Mouse (Mus musculus): ENCODE data around the gene Cntrob. TPM values are rescaled to one million over a fixed set of nuclear protein-coding genes. Genes with fewer than 3 reads are reported as not detected.

Gene Cntrob
- total and polyA plus RNA-seq, 2 experiments from 2014 or later: 13.0 to 35.7 TPM

DNA sequence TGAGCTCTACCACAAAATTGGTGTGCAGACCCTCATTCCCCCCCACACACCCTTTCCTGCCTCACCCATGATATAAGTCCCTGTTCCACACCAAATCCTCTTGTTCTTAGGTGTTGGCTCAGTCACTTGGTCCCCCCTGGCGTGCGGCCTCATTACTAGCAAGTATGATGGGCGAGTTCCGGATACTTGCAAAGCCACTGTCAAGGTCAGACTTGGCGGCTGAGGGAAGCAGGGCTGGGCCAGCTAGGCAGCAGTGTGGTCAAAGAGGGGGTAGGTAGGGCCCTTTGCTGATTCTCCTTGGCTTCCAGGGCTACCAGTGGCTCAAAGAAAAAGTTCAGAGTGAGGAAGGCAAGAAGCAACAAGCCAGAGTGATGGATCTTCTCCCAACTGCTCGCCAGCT, 7.6 kb upstream of the Cntrob start:
- Histone ChIP-seq H3K27me3 (ENCODE audit: insufficient read depth, low read length) (no peaks in the 10 kb centered on the region), H3K4me2 (ENCODE audit: low read depth) (peak overlapping the region; percentile 64; the same call in 1 of the 2 replicates), H3K4me3 (ENCODE audit: low read depth, low read length) (no peak overlapping the region), H3K4me1 (ENCODE audit: insufficient read depth) (peaks cover 11% of the 10 kb centered on the region), H3K36me3 (ENCODE audit: insufficient read depth) (no peaks in the 10 kb centered on the region), H3K9ac (no peak overlapping the region), H3K9me3 (ENCODE audit: low read length) (no peaks in the 10 kb centered on the region), H3K27ac (ENCODE audit: low read depth, low read length) (no peak overlapping the region)
- 91% methylated on average over 6 of the region's 6 CpGs for WGBS
- ATAC-seq (no peak), DNase-seq (no peak)
- TF ChIP-seq CTCF (IDR thresholded peaks at IDR 0.05; ENCODE audit: low read depth): no peak

DNA sequence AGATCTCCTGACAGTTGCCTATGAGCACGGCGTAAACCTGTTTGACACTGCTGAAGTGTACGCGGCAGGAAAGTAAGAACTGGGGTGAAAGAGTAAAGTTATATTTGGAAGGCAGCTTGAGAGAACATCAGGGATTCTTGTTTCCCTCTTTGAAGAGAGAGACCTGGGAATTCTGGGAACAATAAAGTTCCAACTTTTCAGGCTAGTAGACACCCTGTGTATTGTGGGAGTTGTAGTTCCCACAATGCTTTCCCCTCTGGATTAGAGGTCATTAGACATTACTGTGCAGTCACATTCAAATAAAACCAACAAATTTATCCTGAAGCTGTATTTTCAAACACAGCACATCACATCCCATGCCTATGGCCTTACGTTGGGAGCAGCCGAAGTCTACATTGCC, 4.9 kb upstream of the Cntrob start:
- Histone ChIP-seq H3K27me3 (ENCODE audit: insufficient read depth, low read length) (no peaks in the 10 kb centered on the region), H3K9me3 (ENCODE audit: low read length) (no peaks in the 10 kb centered on the region), H3K36me3 (ENCODE audit: insufficient read depth) (no peaks in the 10 kb centered on the region), H3K27ac (ENCODE audit: low read depth, low read length) (no peak overlapping the region), H3K4me3 (ENCODE audit: low read depth, low read length) (no peak overlapping the region), H3K4me1 (ENCODE audit: insufficient read depth) (peaks cover 20% of the 10 kb centered on the region), H3K9ac (no peak overlapping the region), H3K4me2 (ENCODE audit: low read depth) (no peak overlapping the region)
- DNase-seq (no peak), ATAC-seq (no peak)
- 85% methylated on average over 6 of the region's 6 CpGs for WGBS
- no peak for TF ChIP-seq CTCF (IDR thresholded peaks at IDR 0.05; ENCODE audit: low read depth)

DNA sequence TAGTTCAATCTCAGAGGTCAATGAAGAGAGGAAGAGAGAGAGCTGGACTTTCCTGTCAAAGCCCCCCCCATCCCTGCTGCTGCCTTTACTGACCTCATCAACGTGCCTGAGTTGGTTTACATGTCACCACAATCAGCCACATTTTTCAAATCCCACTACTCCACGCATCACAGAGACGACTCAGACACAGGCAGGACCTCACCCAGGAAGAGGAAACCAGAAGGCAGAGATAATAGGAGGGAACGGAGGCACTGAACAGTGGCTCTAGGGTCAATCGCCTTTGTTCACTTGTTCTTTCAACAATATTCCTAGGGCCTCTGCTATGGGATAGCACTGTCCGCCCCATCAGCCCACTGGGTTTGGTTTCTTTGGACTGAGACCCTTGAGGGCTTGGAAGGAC, 4.1 kb upstream of the Cntrob start:
- Histone ChIP-seq H3K9me3 (ENCODE audit: low read length) (no peaks in the 10 kb centered on the region), H3K27me3 (ENCODE audit: insufficient read depth, low read length) (no peaks in the 10 kb centered on the region), H3K9ac (no peak overlapping the region), H3K27ac (ENCODE audit: low read depth, low read length) (no peak overlapping the region), H3K36me3 (ENCODE audit: insufficient read depth) (no peaks in the 10 kb centered on the region), H3K4me1 (ENCODE audit: insufficient read depth) (peaks cover 25% of the 10 kb centered on the region), H3K4me2 (ENCODE audit: low read depth) (no peak overlapping the region), H3K4me3 (ENCODE audit: low read depth, low read length) (no peak overlapping the region)
- ATAC-seq (no peak), DNase-seq (no peak)
- 62% methylated on average over 6 of the region's 6 CpGs for WGBS
- TF ChIP-seq CTCF (IDR thresholded peaks at IDR 0.05; ENCODE audit: low read depth): no peak

DNA sequence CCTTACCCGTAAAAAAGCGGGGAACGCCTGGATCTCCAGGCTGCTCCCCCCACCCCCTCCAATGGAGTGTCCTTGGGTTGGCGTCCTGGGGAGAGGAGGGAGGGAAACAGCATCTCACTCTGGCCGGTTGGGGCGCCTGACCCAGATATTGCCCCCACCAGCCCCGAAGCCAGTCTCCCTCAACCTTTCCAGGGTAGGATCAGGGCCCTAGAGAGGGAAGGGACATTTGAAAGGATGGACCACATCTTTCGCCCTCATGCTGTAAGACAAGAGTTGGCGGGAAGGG, 3.5 kb upstream of the Cntrob start:
- peaks cover 27% of the 10 kb centered on the region for H3K4me1 ChIP-seq (ENCODE audit: insufficient read depth)
- ATAC-seq (no peak), DNase-seq (no peak)
- peak overlapping the region; percentile 67; the same call in 1 of the 2 replicates for H3K9ac ChIP-seq
- TF ChIP-seq CTCF (IDR thresholded peaks at IDR 0.05; ENCODE audit: low read depth): no peak
- H3K4me3 ChIP-seq (ENCODE audit: low read depth, low read length): peak overlapping the region; percentile 54; the same call in 1 of the 2 replicates
- peak overlapping the region; percentile 98 for H3K4me2 ChIP-seq (ENCODE audit: low read depth)
- no peaks in the 10 kb centered on the region for H3K36me3 ChIP-seq (ENCODE audit: insufficient read depth)
- WGBS: 18% methylated on average over 9 of the region's 9 CpGs
- no peaks in the 10 kb centered on the region for H3K27me3 ChIP-seq (ENCODE audit: insufficient read depth, low read length)
- no peak overlapping the region for H3K27ac ChIP-seq (ENCODE audit: low read depth, low read length)
- no peaks in the 10 kb centered on the region for H3K9me3 ChIP-seq (ENCODE audit: low read length)

DNA sequence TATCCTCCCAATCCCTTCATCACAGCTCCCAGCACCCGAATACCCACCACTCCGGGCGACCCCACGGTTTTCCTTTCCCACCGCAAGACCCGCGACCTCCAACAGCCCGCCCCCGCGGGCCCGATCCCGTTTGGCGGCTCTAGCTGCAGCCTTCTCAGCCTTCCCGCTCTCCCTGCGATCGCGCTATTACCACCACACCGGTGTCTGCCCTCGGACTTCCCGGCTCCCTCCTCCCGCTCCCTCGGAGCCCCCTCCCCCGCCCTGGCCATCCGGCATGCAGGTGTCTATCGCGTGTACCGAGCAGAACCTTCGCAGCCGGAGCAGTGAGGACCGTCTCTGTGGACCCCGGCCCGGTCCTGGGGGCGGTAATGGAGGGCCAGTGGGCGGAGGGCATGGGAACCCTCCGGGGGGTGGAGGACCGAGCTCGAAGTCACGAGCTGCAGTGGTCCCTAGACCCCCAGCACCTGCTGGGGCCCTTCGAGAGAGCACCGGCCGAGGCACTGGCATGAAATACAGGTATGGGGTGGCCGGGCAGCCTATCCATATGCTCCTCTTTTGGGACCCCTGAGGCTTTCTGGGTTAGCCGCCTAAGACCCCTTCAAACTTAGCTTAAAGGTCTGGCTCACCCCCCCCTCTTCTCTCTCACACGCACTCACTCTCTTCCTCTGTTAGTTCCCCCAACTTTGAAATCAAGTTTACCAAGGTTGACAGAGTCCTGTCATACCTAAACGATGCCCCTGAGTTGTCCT, 3.0 kb upstream of the Cntrob start:
- Histone ChIP-seq H3K4me2 (ENCODE audit: low read depth) (peak overlapping the region; percentile 98), H3K4me1 (ENCODE audit: insufficient read depth) (peaks cover 26% of the 10 kb centered on the region), H3K27me3 (ENCODE audit: insufficient read depth, low read length) (no peaks in the 10 kb centered on the region), H3K4me3 (ENCODE audit: low read depth, low read length) (peak overlapping the region; percentile 54), H3K9me3 (ENCODE audit: low read length) (no peaks in the 10 kb centered on the region), H3K27ac (ENCODE audit: low read depth, low read length) (no peak overlapping the region), H3K9ac (peak overlapping the region; percentile 67), H3K36me3 (ENCODE audit: insufficient read depth) (no peaks in the 10 kb centered on the region)
- ATAC-seq: 0 out of 2 replicates have a peak, but pooled peaks have one; percentile 2
- WGBS: under 1% methylated on average over 45 of the region's 45 CpGs
- DNase-seq: no peak
- TF ChIP-seq CTCF (IDR thresholded peaks at IDR 0.05; ENCODE audit: low read depth): no peak

DNA sequence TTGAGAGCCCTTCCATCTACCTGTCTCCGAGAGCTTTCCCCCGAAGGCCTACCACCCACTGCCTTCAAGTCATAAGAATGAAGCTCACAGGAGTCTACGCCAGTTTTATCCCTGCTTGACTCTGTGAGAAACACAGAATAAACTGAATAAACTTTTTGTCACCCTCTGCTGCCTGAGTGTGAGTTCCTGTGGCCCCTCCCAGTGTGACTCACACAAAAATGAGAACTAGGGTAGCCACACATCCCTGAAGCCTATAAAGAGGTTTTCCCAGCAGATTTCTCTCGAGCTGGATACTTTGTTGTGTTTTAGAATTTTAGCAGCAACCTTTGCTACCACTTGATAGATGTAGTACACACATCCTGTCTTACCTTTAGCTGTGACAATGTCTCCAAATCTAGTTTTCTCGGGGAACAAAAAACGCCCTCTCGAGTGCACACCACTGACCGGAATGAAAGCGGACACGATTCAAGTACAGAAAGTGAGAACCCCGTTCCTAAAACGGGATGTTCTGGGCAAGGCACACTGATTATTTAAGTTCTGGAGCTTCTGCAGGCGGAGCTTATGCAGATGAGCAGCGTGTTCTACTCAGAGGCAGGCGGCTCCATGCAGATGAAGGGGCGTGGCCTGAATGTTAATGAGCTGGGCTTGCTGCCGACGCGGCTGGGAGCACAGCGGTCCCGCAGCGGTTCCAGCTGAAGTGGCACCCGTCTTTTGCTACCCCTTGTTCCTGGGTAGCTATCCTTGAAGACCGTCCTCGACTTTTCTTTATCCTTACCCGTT, 2.2 kb upstream of the Cntrob start, which contains the start of gene Kcnab3:
Gene Kcnab3, plus strand, starts transcription at position 631 of the 780 bp plus-strand sequence.
- H3K9ac ChIP-seq: peak within 1 kb of the TSS; percentile 67
- ATAC-seq (peak; percentile 57; the same call in 1 of the 2 replicates), DNase-seq (peak; percentile 91)
- peak within 1 kb of the TSS; percentile 98 for H3K4me2 ChIP-seq (ENCODE audit: low read depth)
- peak within 1 kb of the TSS; percentile 54 for H3K4me3 ChIP-seq (ENCODE audit: low read depth, low read length)
- WGBS: 12% methylated on average over 26 of the region's 26 CpGs
- no peaks in the 10 kb centered on the region for H3K36me3 ChIP-seq (ENCODE audit: insufficient read depth)
- TF ChIP-seq CTCF (IDR thresholded peaks at IDR 0.05; ENCODE audit: low read depth): no peak
- H3K27ac ChIP-seq (ENCODE audit: low read depth, low read length): no peak within 1 kb of the TSS
- peaks cover 22% of the 10 kb centered on the region for H3K4me1 ChIP-seq (ENCODE audit: insufficient read depth)
- H3K9me3 ChIP-seq (ENCODE audit: low read length): no peaks in the 10 kb centered on the region
- H3K27me3 ChIP-seq (ENCODE audit: insufficient read depth, low read length): no peaks in the 10 kb centered on the region

DNA sequence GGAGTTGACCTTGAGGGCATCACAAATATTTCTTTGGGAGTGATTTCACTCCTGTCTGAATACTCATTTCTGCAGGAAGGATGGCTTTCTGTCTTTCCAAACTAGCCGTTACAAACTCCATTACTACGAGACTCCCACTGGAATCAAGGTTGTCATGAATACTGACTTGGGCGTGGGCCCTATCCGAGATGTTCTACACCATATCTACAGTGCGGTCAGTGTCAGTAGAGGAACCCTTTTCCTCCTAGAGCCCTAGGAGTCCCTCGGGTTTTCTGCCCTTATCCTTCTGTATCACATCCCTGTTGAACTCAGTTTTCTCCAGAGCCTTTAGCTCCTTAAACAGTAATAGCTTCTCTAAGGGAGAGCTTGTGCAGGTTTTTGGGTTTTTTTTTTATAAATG, 1.2 kb upstream of the Cntrob start:
- H3K36me3 ChIP-seq (ENCODE audit: insufficient read depth): no peaks in the 10 kb centered on the region

More for the DNA sequence above, 1.2 kb upstream of the Cntrob start:
- ATAC-seq (no peak), DNase-seq (no peak)
- Histone ChIP-seq H3K4me2 (ENCODE audit: low read depth) (peak overlapping the region; percentile 79), H3K27ac (ENCODE audit: low read depth, low read length) (no peak overlapping the region), H3K9ac (no peak overlapping the region), H3K4me1 (ENCODE audit: insufficient read depth) (peaks cover 22% of the 10 kb centered on the region), H3K4me3 (ENCODE audit: low read depth, low read length) (peak overlapping the region; percentile 72), H3K9me3 (ENCODE audit: low read length) (no peaks in the 10 kb centered on the region), H3K27me3 (ENCODE audit: insufficient read depth, low read length) (no peaks in the 10 kb centered on the region)
- TF ChIP-seq CTCF (IDR thresholded peaks at IDR 0.05; ENCODE audit: low read depth): no peak
- WGBS: 81% methylated on average over 6 of the region's 6 CpGs
